Mouse (Mus musculus) right cerebral cortex, postnatal 25 days (tissue): ENCODE data around the gene Gm382.

ENCODE experiments used
- DNase-seq: peaks from one replicate; pipeline ENCODE4 v3.0.0; 2022

The Gm382 gene

DNA sequence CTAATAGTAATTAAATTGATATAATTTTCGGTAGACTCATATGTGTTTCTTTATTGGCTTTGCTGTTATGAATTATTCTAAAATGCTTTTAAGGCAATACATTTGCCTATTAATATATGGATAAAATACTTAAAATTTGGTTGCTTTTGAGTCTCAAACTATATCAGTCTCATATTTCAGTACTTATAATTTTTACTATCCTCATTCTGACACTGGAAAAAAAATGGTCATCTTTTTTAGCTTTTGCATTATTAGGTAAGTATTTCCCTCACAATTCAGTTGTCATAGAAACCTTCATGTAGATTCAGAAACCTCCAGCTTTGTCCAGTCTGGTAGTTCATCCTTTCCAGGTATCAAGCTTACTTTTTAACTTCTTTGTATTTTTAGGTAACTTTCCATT is at the start of gene Gm382:
Gene Gm382, plus strand, starts transcription at position 301 of the 400 bp plus-strand sequence.
- DNase-seq: no peak

DNA sequence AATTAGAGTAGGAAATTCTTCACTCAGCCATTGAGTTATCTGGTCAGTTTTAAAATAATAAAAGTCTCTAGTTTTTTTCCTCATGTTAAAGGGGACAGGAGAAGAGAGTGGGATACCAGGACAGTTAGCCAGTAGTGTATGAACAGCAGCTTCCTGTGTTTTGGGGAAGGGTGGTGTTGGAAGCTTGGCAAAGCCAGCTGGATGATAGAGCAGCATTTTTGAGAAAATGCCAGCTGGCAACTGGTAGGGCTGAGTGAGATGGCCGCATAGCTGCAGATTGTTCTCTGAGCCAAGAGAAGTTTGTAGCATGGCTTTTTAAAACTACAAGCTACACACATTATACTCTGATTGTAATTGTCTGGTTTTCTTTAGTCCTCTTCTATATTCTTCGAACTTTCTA is 30.4 kb downstream of the Gm382 start:
- DNase-seq: no peak

DNA sequence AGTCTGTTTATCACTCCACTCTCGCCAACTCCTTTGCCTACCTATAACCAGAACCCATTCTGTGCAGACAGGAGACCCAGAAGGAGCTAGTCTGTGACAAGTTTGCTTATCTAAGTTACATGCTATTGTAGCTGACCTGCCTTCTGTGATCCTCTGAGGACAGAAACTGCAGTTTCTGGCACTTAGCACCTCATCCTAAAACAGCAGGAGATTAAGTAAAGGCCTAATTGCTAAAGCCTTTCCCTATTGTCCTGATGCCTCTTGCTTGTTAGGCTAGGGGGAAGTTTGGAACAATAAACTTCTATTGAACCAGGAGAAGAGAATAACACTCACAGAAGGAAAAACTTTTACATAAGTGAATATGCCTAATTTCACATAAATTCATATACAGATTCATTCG is 51.5 kb downstream of the Gm382 start:
- no peak for DNase-seq

DNA sequence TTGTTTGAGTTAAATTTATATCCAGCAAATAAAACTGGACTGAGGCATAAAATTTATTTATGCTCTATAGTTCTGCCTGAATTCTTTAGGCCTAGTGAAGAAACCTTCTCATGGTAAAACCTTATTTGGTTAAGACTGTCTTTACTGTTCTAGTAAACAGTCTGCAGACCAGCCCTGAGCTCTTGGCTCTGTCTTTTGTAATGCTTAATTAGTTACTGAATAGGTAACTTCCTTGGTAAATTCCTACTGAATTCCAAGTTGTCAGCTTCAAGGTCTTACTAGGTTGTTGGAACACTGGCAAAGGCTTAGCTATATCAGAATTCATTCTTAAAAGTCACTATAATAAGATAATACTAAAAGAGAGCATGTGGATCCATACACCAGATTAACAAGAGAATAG is 53.3 kb downstream of the Gm382 start:
- no peak for DNase-seq

DNA sequence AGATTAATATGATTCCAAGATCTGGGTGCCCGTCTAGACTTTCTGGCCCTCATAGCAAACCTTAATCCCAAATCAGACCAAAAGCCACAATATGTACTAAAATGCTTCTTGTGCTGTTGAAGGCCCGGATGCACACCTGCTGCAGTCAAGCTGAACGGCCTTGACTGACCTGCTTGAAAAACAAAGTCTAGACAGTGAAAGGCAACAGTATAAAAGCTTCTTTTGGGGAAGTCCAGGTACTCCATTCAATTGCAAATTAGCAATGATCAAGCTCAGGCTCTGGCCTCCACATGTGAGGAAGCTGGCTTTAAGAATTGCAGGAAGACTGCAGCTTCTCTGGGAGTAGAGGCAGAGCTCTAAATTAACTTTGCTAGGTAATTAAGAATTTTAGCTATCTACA is 54.2 kb downstream of the Gm382 start:
- DNase-seq: no peak

DNA sequence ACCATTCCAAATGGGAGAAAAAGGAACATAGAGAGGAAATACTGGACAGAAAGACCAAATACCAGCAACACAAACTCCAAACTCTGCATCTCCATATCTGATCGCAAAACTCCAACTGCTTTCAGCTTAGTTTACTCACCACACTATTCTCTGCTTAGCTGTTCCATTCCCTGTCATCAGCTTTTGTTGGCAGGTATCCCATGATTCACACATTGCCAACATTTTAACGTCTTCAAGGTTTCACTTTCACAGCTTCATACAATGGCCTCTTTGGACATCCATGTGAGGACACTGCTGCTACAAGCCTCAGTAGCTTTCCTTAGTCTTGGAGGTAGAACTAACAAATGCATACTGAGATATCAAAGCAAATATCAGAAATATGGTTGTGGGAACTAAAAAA is 64.6 kb downstream of the Gm382 start:
- DNase-seq: no peak
